Mouse (Mus musculus) urinary bladder, postnatal 25 days (tissue): ENCODE results near the gene Crb3.

Experiments used
- DNase-seq: peaks from one replicate; pipeline ENCODE4 v3.0.0; 2022; ENCODE audit warnings: low spot score

Crb3 gene

DNA sequence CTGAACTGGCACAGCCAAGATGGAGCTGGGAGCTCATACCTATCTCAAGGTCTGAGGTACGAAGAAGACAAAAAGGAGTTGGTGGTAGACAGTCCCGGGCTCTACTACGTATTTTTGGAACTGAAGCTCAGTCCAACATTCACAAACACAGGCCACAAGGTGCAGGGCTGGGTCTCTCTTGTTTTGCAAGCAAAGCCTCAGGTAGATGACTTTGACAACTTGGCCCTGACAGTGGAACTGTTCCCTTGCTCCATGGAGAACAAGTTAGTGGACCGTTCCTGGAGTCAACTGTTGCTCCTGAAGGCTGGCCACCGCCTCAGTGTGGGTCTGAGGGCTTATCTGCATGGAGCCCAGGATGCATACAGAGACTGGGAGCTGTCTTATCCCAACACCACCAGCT, 48.2 kb downstream of the Crb3 start:
- no peak for DNase-seq

DNA sequence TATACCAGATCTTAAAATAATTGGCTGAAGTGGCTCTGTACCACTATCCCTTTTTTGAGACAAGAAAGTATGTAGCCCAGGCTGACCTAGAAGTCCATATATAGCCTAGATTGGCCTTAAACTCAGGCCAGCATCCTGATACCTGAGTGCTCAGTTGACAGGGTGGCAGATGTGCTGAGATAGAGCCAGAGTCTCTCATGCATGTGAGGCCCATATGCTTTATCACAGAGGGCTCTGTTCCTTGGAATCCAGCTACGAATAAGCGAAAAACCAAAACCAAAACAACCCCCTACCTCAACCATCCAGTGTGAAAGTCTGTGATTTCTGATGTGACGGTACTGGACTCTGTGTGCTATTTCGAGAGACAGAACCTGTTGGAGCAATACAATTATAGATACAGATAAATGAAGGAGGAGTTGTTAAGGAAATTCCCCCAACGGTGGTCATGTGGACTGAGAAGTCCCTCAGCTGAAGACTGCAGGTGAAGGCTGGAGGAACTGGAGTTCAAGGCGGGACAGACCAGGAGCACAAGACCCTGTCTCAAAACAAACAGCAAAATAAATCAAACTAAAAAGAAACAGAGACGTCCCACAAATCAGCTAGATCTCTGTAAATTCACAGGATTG, 49.2 kb downstream of the Crb3 start:
- DNase-seq = no peak

DNA sequence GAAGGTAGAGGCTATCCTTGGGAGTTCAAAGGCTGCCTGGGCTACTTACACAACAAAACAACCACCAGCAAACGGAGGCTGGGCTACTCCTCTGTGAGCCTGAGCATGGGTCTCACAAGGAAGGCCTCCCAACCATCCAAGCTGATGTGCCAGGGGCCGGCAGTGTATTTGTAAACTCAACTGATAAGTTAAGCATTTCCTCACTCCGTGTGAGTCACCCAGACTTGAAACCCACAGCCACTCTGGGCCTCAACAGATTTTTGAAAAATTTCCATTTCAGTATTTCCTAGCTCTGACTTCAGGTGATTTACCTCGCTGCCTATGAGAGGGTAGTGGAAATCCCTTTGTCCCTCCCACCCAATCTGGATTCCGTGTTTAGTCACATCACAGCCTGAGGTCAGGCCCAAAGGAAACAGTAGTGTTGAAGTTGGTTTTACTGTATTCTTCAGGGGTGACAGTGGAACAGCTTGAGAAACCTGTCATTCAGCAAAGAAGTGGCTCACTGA, 49.8 kb downstream of the Crb3 start:
- no peak for DNase-seq

DNA sequence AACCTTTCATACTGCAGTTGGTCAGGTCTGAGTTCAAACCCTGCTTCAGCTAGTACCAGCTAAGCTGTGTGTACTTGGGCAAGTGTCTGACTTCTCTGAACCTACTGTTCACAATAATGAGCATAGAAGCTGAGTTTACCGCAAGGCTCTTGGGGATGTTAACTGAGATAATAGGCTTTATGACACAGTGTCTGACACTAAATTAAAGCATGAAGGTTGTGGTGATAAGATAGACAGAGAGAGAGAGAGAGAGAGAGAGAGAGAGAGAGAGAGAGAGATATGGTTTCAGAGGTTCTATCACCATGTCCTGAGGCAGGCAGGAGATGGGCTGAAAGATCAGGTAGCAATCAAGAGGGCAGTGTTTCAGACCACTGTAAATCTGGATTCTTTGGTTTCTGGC, 51.1 kb downstream of the Crb3 start:
- no peak for DNase-seq

DNA sequence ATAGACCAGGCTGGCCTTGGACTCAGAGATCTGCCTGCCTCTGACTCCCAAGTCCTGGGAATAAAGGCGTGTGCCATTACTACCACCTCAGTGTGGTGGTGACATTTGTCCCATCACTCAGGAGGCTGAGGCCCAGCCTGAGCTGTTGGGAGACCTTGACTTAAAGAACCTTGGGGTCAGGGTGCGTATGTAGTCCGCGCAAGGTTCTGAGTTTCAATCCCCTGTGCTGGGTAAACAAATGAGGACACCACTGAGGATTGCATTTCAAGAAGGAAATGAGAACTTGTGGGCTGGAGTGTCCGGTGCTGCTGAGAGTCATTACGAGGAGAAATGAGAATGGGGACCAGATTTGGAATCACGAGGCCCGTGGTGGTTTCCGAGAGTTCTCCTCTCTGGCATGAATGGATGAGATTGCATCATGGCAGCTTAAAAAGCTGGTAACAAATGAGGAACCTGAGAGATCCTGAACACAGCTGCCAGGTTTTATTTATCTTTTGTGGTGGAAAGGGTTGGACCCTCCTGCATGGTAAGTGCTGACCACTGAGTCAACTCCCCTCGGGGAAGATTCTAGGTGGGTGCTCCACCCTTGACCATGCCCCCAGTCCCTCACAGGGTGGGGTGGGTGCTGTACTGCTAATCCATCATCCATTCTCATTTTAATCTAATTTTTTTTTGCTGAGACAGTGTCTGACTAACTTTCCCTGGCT, 54.0 kb downstream of the Crb3 start:
- no peak for DNase-seq
